Mouse (Mus musculus) kidney, adult 2 months (tissue): Measurements from ENCODE around the gene Exoc3. TPM values are rescaled to one million over a fixed set of nuclear protein-coding genes. Genes with fewer than 3 reads are reported as not detected.

Experiments used
- DNase-seq: peaks from one replicate; pipeline ENCODE4 v3.0.0; 2021
- H3K27ac ChIP-seq: fragments of 200-500 bp; 2 replicates; pipeline ENCODE4 v1.5.1; 2012; ENCODE audit warnings: low read depth, low read length, control low read depth, inconsistent platforms; ENCODE audit not compliant: insufficient read depth
- H3K27me3 ChIP-seq: fragments of 200-500 bp; replicated peaks from 2 replicates; pipeline ENCODE4 v1.6.1; 2012; ENCODE audit warnings: mild to moderate bottlenecking, moderate library complexity, low read length, inconsistent platforms; ENCODE audit not compliant: control insufficient read depth, insufficient read depth
- H3K36me3 ChIP-seq: fragments of 200-500 bp; 2 replicates; pipeline ENCODE4 v1.6.1; 2012; ENCODE audit warnings: mild to moderate bottlenecking, moderate library complexity, low read length, inconsistent platforms; ENCODE audit not compliant: control insufficient read depth, insufficient read depth
- H3K4me1 ChIP-seq: fragments of 200-500 bp; 2 replicates; pipeline ENCODE4 v1.6.1; 2011; ENCODE audit warnings: low read length; ENCODE audit not compliant: control insufficient read depth, insufficient read depth
- H3K4me3 ChIP-seq: fragments of 200-500 bp; 2 replicates; pipeline ENCODE4 v1.5.1; 2011; ENCODE audit warnings: mild to moderate bottlenecking, low read depth, low read length, control low read depth; ENCODE audit not compliant: insufficient read depth
- CTCF ChIP-seq: fragments of 200-500 bp; conservative IDR thresholded peaks from 2 replicates; pipeline ENCODE4 v1.5.1; 2011; ENCODE audit warnings: low read depth, mild to moderate bottlenecking, control low read depth, low read length, moderate library complexity, mixed read lengths; ENCODE audit not compliant: insufficient read depth, insufficient read length
- POLR2A ChIP-seq: fragments of 200-500 bp; IDR thresholded peaks from one replicate; pipeline ENCODE4 v1.6.1; 2011; ENCODE audit warnings: low read depth, low read length, control low read depth
- WGBS: fragments of 180-500 bp; shearing (Covaris S2); methylation state at CpG from one replicate; pipeline ENCODE4 v1.1.7; 2018; 5-methylcytosine and 5-hydroxymethylcytosine counted together
- polyA plus RNA-seq: library from polyadenylated mRNA; depleted of rRNA; stranded (reverse); fragments of >200 nt; gene quantifications from 2 replicates; pipeline ENCODE4 v1.2.3, GENCODE M21; 2012; rRNA removed

Gene Exoc3
- 48.0 and 56.4 TPM in 2 replicates for polyA plus RNA-seq

DNA sequence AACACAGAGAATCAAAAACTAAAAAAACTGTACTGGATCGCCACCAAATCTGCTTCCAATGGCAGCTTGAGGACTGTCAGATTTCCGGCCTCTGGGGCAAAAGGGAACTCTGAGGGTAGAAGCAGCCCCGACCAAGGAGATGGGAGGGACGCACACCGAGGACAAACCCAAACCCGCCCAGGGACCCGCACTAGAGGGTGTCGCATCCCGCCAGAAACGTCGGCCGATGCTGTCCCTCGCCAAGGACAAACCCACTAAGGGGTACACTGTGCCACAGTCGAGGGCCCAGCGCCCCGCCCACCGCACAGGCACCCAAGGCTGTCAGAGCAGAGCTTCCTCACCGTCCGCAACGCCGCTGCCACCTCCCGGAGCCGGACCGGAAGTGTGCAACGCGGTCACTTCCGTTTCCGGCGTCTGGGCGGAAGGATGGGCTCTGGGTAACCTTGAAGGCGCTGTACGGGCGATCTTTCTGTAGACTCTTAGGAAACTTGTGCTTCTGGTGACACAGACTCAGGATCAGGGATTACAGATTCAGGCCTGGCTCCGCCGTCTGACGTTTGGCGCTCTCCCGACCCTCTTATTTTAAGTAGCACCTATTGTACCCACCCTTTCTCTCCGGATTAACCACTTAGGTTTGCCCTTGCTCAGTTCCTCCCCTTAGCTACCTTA is at the start of gene Exoc3:
TSS of gene Exoc3 (minus strand) at position 416 of the 669 bp plus-strand sequence.
- WGBS = under 1% methylated on average over 39 of the region's 39 CpGs
- Histone ChIP-seq H3K36me3 (no peaks in the 10 kb centered on the region), H3K4me3 (peak within 1 kb of the TSS; percentile 94), H3K27me3 (no peaks in the 10 kb centered on the region), H3K4me1 (no peaks in the 10 kb centered on the region), H3K27ac (peak within 1 kb of the TSS; percentile 92)
- TF ChIP-seq POLR2A (peak; percentile 89), CTCF (no peak)
- DNase-seq = peak; percentile 95

DNA sequence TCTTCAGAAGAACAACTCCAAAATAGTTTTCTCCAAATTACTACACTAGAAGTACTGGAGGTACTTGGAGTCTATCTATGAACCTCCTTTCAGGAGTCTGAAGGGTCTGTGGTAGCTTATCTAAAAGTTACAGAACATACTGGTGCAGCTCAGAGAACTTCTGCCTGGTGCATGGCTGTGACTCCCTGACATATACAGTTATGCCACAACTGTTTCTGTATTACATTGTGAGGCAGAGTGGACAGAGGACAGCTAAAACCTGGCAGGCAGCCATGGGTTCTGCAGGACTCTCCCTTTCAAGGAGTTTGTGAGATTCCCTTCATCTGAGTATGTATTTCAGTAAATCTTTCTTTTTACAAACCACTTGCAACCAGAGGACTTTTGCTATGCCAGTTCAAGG is 38.0 kb upstream of the Exoc3 start:
- H3K27me3 ChIP-seq = no peaks in the 10 kb centered on the region
- DNase-seq = no peak
- no peak for TF ChIP-seq CTCF
- no peak for TF ChIP-seq POLR2A

DNA sequence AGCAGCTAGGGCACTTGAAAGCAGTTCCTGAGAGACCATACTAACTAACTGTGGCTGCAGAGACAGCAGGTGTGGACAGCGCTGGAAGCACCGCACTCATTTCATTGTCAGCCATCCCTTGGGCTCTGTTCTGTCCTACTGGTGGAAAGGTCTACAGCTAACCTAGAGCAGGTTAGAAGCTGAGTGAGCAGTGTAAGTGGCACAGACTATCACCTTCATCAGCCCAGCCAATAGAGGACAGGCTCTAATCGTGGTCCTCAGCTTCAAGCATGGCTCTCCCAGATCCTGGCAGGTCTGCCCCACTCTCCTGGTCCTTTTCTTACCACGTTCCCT is 37.3 kb upstream of the Exoc3 start:
- H3K27ac ChIP-seq = no peak overlapping the region
- no peaks in the 10 kb centered on the region for H3K4me1 ChIP-seq
- WGBS = 78% methylated on average over 4 of the region's 4 CpGs
- DNase-seq = no peak
- H3K4me3 ChIP-seq = no peak overlapping the region
- no peaks in the 10 kb centered on the region for H3K36me3 ChIP-seq
- H3K27me3 ChIP-seq = no peaks in the 10 kb centered on the region
- TF ChIP-seq CTCF (no peak), POLR2A (no peak)

More for the DNA sequence above, 38.0 kb upstream of the Exoc3 start:
- H3K4me1 ChIP-seq = no peaks in the 10 kb centered on the region
- H3K27ac ChIP-seq = no peak overlapping the region
- H3K36me3 ChIP-seq = no peaks in the 10 kb centered on the region
- H3K4me3 ChIP-seq = no peak overlapping the region

DNA sequence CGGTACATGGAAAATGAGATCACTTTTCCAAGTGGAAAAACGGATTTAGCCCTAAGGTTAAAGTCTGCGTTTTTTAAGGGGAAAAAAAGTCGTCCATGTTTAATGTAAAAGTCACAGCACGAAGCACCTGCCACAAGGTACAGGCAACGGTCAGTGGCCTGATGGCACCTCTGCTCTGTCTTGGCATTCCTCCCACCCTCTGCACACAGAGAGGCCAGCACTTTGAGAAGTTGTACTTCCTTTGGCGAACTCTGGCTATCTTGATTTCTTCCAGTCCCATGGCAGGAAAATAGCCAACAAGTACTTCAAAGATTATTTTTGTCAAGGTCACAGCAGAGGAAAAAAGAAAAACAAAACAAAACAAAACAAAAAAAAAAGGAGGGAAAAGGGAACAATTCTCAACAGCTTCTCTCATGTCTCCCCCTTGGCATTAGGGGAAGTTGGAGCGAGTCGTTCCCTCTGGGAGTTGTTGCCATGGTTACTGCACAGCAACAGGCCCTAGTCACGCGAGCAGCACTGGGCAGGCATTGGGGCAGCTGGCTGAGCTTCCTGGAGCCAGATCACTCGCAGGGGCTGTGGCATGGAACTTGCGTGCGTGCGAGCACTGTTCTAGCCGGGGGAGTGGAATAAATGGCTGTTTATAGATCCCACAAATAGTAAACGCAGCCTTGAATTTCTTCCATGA is 36.8 kb upstream of the Exoc3 start:
- Histone ChIP-seq H3K36me3 (no peaks in the 10 kb centered on the region), H3K4me1 (no peaks in the 10 kb centered on the region), H3K27ac (no peak overlapping the region), H3K27me3 (no peaks in the 10 kb centered on the region), H3K4me3 (no peak overlapping the region)
- 22% methylated on average over 17 of the region's 17 CpGs for WGBS
- TF ChIP-seq CTCF (no peak), POLR2A (no peak)
- DNase-seq = peak; percentile 72

DNA sequence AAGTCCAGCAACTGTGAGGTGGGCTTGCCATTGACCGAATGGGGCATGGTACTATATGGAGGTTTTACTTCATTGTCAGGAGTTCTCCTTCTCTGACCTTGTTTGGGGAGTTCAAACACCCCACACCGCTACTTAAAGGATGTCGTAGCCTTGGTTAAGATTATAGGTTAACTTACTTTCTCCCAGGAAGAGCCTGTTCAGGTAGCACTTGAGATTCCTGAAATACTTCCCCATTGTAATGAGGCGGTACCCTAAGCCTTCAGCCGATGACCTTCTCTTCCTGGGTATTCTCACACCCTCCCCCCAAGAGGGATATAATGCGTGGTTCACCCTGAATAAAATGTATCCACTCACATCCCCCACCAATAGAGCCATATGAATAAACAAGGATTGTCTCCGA is 29.0 kb upstream of the Exoc3 start:
- TF ChIP-seq CTCF (no peak), POLR2A (no peak)
- DNase-seq = no peak
- WGBS = 65% methylated on average over 7 of the region's 7 CpGs
- Histone ChIP-seq H3K27ac (no peak overlapping the region), H3K4me3 (no peak overlapping the region), H3K27me3 (no peaks in the 10 kb centered on the region), H3K4me1 (no peaks in the 10 kb centered on the region), H3K36me3 (no peaks in the 10 kb centered on the region)

DNA sequence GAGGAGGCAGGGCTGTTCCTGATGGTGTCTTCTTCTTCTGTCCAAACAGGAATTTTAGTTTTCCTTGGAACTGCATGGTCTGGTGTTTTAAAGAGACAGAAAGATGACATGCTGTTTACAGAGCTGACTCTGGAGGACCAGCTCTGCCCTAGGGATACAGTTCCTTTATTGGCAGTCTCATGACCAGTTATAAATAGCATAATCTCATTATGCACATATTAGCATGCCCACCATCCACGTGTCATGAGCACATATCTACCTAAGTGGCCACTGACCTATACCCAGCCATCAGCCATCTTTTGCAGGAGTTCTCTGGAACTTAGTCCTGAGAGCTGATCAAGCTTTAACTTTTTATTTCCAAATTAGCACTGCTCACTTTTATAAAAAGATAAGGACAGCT is 12.1 kb upstream of the Exoc3 start:
- no peak for TF ChIP-seq CTCF
- TF ChIP-seq POLR2A = no peak
- Histone ChIP-seq H3K27ac (no peak overlapping the region), H3K36me3 (no peaks in the 10 kb centered on the region), H3K27me3 (no peaks in the 10 kb centered on the region), H3K4me1 (no peaks in the 10 kb centered on the region), H3K4me3 (no peak overlapping the region)
- DNase-seq = no peak
- WGBS = 22% methylated on average over 1 of the region's 1 CpGs

GRCm38 (mm10) chr13:74218441-74218840 is 9.9 kb upstream of the Exoc3 start:
- Histone ChIP-seq H3K4me1 (no peaks in the 10 kb centered on the region), H3K27ac (no peak overlapping the region), H3K27me3 (no peaks in the 10 kb centered on the region), H3K4me3 (no peak overlapping the region), H3K36me3 (no peaks in the 10 kb centered on the region)
- 81% methylated on average over 3 of the region's 3 CpGs for WGBS
- no peak for DNase-seq
- TF ChIP-seq POLR2A = no peak
- no peak for TF ChIP-seq CTCF

DNA sequence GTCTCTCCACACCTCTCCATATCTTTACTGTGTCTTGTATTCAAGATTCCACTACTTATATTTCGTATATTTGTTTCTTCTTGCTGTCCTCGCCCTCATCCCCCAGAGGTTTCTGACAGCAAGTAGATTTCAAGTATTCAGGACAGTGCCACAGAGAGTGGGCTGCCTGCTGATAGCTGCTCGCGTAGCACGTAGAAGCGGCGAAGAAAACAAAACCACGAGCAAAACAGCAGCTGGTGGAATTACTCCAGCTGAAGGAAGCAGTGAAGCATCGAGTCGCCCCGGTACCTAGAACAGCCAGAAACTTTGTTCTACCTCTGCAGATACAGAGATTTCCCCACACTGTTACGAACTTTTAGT is 434 bp upstream of the Exoc3 start:
- no peak for DNase-seq
- Histone ChIP-seq H3K27ac (peak overlapping the region; percentile 92), H3K4me1 (no peaks in the 10 kb centered on the region), H3K27me3 (no peaks in the 10 kb centered on the region), H3K4me3 (peak overlapping the region; percentile 94), H3K36me3 (no peaks in the 10 kb centered on the region)
- no peak for TF ChIP-seq POLR2A
- TF ChIP-seq CTCF = no peak
- WGBS = 14% methylated on average over 12 of the region's 12 CpGs
